Mouse (Mus musculus) CH12.LX (cell line): Measurements from ENCODE around the gene Sgcg.

ENCODE experiments used
- CTCF ChIP-seq, 2 experiments: IDR thresholded peaks in 1 of 2; conservative IDR thresholded peaks in 1 of 2; 2 replicates each; pipeline ENCODE4 v1.5.1; 2011 to 2012; ENCODE audit warnings: low read depth in 2 of 2, low read length in 2 of 2, improper control_type of control experiment in 1 of 2, inconsistent platforms in 1 of 2, mild to moderate bottlenecking in 1 of 2, moderate library complexity in 1 of 2
- MAX ChIP-seq: IDR thresholded peaks from 2 replicates; pipeline ENCODE4 v1.6.1; 2011; ENCODE audit warnings: low read length, improper control_type of control experiment
- MXI1 ChIP-seq: IDR thresholded peaks from 2 replicates; pipeline ENCODE4 v1.6.1; 2011; ENCODE audit warnings: mild to moderate bottlenecking, low read depth, low read length, improper control_type of control experiment
- POLR2A ChIP-seq: IDR thresholded peaks from 2 replicates; pipeline ENCODE4 v1.6.1; 2011; ENCODE audit warnings: low read depth, mild to moderate bottlenecking, improper control_type of control experiment, low read length
- USF1 ChIP-seq: IDR thresholded peaks from 2 replicates; pipeline ENCODE4 v1.6.1; 2014; ENCODE audit warnings: low read depth, mild to moderate bottlenecking, inconsistent platforms, low read length, improper control_type of control experiment

GRCm38 (mm10) chr14:61258352-61258751 is at the start of gene Sgcg:
- TF ChIP-seq USF1 (no peak), CTCF (conservative IDR thresholded peaks at IDR 0.05 in 1 of 2, IDR thresholded peaks at IDR 0.05 in 1 of 2; ENCODE audit: low read depth in 2 of 2, low read length in 2 of 2) (no peak), POLR2A (no peak), MXI1 (no peak), MAX (no peak)
